Mouse (Mus musculus) kidney, adult 2 months (tissue): ENCODE data around the gene Cdk10.

Experiments
- CTCF ChIP-seq: fragments of 200-500 bp; conservative IDR thresholded peaks from 2 replicates; pipeline ENCODE4 v1.5.1; 2011; ENCODE audit warnings: low read depth, mild to moderate bottlenecking, control low read depth, low read length, moderate library complexity, mixed read lengths; ENCODE audit not compliant: insufficient read depth, insufficient read length
- POLR2A ChIP-seq: fragments of 200-500 bp; IDR thresholded peaks from one replicate; pipeline ENCODE4 v1.6.1; 2011; ENCODE audit warnings: low read depth, low read length, control low read depth

GRCm38 (mm10) chr8:123193771-123194170 lies 30.9 kb upstream of the Cdk10 start:
- TF ChIP-seq CTCF (no peak), POLR2A (no peak)
